Mouse (Mus musculus) stomach, embryonic 15.5 days (tissue): ENCODE measurements at regions not wholly inside any gene's neighbourhood (a gene's known extent, or its start where the extent isn't known, plus 50 kb on each side); places are given as distances from the start of the nearest gene placed in this dataset.

Experiments used
- ATAC-seq: fragments of 200-750 bp; cut with Nextera tagmentation; 2 replicates; pipeline ENCODE4 v1.8.0; 2017; ENCODE audit warnings: low read depth, moderate number of reproducible peaks, moderate TSS enrichment; ENCODE audit not compliant: insufficient read depth, low FRiP score
- H3K27ac ChIP-seq: fragments of 300-500 bp; sonication (generic); 2 replicates; pipeline ENCODE4 v1.5.1; 2015; ENCODE audit warnings: mild to moderate bottlenecking, inconsistent platforms
- H3K27me3 ChIP-seq: fragments of 300-500 bp; sonication (generic); replicated peaks from 2 replicates; pipeline ENCODE4 v1.6.1; 2015; ENCODE audit warnings: inconsistent platforms
- H3K36me3 ChIP-seq: fragments of 300-500 bp; sonication (generic); 2 replicates; pipeline ENCODE4 v1.6.1; 2015; ENCODE audit warnings: inconsistent platforms
- H3K4me1 ChIP-seq: fragments of 300-500 bp; sonication (generic); 2 replicates; pipeline ENCODE4 v1.6.1; 2015; ENCODE audit warnings: inconsistent platforms
- H3K4me2 ChIP-seq: fragments of 300-500 bp; sonication (generic); 2 replicates; pipeline ENCODE4 v1.6.1; 2015; ENCODE audit warnings: mild to moderate bottlenecking, inconsistent platforms
- H3K4me3 ChIP-seq: fragments of 300-500 bp; sonication (generic); replicated peaks from 2 replicates; pipeline ENCODE4 v1.5.1; 2015; ENCODE audit warnings: inconsistent platforms
- H3K9ac ChIP-seq: fragments of 300-500 bp; sonication (generic); 2 replicates; pipeline ENCODE4 v1.6.1; 2015; ENCODE audit warnings: inconsistent platforms
- H3K9me3 ChIP-seq: fragments of 300-500 bp; sonication (generic); 2 replicates; pipeline ENCODE4 v1.6.1; 2016; ENCODE audit warnings: inconsistent platforms
- WGBS: fragments of 180-500 bp; shearing (Covaris S2); methylation state at CpG from one replicate; pipeline ENCODE4 v1.1.7; 2015; 5-methylcytosine and 5-hydroxymethylcytosine counted together

- Histone ChIP-seq H3K4me1 (no peaks in the 10 kb centered on the region), H3K4me2 (no peak overlapping the region), H3K4me3 (no peak overlapping the region), H3K27ac (no peak overlapping the region), H3K27me3 (no peaks in the 10 kb centered on the region), H3K36me3 (no peaks in the 10 kb centered on the region), H3K9me3 (no peaks in the 10 kb centered on the region), H3K9ac (no peak overlapping the region)
- ATAC-seq: no peak
- 52% methylated on average over 1 of the region's 1 CpGs for WGBS
Observed at GRCm38 (mm10) chr9:74793394-74793793, 68.3 kb upstream of the Onecut1 start.

- Histone ChIP-seq H3K4me1 (no peaks in the 10 kb centered on the region), H3K4me2 (no peak overlapping the region), H3K36me3 (no peaks in the 10 kb centered on the region), H3K9me3 (no peaks in the 10 kb centered on the region), H3K4me3 (no peak overlapping the region), H3K27me3 (no peaks in the 10 kb centered on the region), H3K27ac (no peak overlapping the region), H3K9ac (no peak overlapping the region)
- 74% methylated on average over 4 of the region's 4 CpGs for WGBS
- ATAC-seq: no peak
Observed at GRCm38 (mm10) chr9:74795994-74796393, 65.7 kb upstream of the Onecut1 start.

DNA sequence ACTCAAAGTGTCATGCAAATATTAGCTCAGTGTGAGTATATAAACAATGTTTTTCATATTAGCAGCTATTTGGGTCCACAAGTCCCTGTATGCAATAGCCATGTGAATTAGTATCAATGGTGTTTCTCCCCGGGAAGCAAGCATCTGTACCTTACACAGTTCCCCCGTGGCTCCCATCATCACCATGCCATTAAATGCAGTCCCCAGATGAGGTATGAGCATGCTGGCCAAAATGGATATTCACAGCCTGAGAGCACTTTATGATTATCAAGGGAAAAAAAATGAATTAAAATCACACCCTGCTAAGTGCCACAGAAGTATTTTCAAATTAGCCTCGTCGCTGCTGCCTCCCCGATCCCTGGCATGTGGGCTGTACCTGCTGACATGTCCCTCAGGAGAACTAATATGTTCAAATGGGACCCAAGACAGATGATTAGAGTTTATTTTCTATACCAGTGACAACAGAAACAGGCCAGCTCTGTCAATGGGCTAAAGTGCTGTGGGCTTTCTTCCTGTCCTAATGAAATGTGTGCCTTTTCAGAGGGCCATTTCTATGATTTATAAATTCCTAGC lies 64.4 kb upstream of the Onecut1 start:
- Histone ChIP-seq H3K27me3 (no peaks in the 10 kb centered on the region), H3K36me3 (no peaks in the 10 kb centered on the region), H3K4me1 (no peaks in the 10 kb centered on the region), H3K4me2 (no peak overlapping the region), H3K9ac (no peak overlapping the region), H3K9me3 (no peaks in the 10 kb centered on the region), H3K27ac (no peak overlapping the region), H3K4me3 (no peak overlapping the region)
- 73% methylated on average over 5 of the region's 5 CpGs for WGBS
- ATAC-seq: no peak

DNA sequence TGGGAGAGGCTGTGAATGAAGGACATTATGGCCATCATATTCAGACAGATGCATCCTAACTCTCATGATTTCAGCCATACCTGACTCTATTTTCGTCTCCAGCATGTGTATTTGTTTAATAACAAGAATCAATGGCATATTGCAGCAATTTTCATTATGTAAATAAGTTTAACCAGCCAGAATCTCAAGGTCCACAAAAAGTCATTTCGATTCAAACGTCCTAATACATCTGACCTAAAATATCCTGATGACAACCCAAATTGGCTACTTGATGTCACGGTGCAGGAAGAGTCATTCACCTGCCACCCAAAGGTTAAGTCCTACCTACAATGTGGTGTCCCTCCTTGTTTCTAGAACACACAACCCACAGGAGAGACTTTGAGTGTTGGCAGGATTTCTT lies 60.6 kb upstream of the Onecut1 start:
- no peak overlapping the region for H3K27ac ChIP-seq
- no peaks in the 10 kb centered on the region for H3K36me3 ChIP-seq
- no peaks in the 10 kb centered on the region for H3K27me3 ChIP-seq
- no peaks in the 10 kb centered on the region for H3K4me1 ChIP-seq
- WGBS: 77% methylated on average over 4 of the region's 4 CpGs
- H3K4me3 ChIP-seq: no peak overlapping the region
- H3K9ac ChIP-seq: no peak overlapping the region
- no peak for ATAC-seq
- no peak overlapping the region for H3K4me2 ChIP-seq
- no peaks in the 10 kb centered on the region for H3K9me3 ChIP-seq

DNA sequence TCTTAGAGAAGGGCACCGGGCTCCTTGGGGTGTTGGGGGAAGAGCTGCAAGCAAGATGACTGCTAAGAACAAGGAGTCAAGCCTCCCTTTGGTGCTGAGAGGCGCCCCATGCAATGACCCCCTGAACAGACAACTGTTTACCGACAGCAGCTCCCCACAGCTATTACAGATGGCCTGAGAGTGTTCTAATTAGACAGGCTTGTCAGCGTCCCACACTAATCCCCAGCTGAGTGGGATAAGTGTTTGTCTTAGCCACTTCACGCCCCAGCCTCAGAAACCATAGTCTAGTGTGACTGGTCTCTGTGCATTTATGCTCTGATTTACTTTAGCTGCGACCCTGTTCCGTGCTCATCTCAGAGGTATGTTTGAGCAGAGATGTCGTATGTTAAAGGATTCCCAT lies 50.3 kb upstream of the Onecut1 start:
- Histone ChIP-seq H3K36me3 (no peaks in the 10 kb centered on the region), H3K4me2 (no peak overlapping the region), H3K4me1 (no peaks in the 10 kb centered on the region), H3K27me3 (no peaks in the 10 kb centered on the region), H3K27ac (no peak overlapping the region), H3K9me3 (no peaks in the 10 kb centered on the region), H3K4me3 (no peak overlapping the region), H3K9ac (no peak overlapping the region)
- ATAC-seq: no peak
- 39% methylated on average over 8 of the region's 8 CpGs for WGBS
